Mouse (Mus musculus) liver, adult 2 months (tissue): ENCODE data around the gene Chrnb2.

Experiments used
- CTCF ChIP-seq: fragments of 200-500 bp; IDR thresholded peaks from 2 replicates; pipeline ENCODE4 v1.5.1; 2011; ENCODE audit warnings: low read depth, low read length, control low read depth
- POLR2A ChIP-seq: fragments of 200-500 bp; IDR thresholded peaks from 2 replicates; pipeline ENCODE4 v1.6.1; 2011; ENCODE audit warnings: low read length, control low read depth; ENCODE audit not compliant: insufficient read depth; ENCODE audit errors: extremely low read depth

DNA sequence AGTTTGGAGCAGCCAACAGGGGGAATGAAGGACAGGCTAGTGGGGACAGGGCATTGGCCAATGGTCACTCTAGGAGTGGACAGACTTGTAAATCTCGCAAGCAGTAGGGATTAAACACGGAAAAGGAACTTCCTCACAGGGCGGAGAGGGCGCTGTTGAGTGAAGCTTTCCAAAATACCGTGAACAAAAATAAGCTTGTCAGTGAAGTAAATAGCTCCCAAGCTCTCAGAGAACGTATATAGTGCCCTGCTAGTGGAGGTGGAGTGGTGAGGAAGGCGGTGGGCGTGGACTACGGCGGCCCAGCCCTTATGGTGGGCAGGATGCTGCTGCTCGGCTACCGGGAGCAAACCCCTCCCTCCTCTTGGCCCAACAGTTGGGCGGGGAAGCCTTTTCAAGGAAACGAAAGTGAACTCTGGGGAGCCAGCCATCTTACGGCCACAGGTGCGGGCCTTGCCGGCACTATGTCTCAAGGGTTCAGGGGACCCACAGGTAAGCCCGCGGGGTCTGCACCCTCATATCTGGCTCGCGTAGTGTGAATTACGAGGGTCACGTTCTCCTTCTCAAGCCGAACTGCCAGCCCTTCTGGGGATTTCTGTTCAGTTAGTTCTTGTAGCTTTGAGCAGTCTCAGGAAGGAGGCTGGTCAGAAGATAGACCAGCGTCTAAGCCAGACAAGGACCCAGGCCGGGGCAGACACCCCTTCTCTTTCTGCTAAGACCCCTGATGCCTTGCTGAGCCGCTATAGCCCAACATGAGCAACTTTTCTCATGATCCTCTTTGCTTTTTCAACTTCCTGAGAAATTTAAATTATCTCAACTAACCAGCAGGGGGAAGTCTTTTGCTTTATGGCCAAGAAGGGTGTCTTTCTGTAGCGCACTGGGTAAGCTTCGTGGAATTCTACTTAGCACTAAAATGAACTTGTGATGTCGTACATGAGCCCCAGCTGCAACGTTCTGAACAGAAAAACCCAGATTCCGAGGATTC lies 33.8 kb downstream of the Chrnb2 start:
- TF ChIP-seq CTCF, result no peak
- peak; percentile 76; the same call in 1 of the 2 replicates for TF ChIP-seq POLR2A
